Mouse (Mus musculus): ENCODE data around the gene Xrcc4.

Gene Xrcc4

DNA sequence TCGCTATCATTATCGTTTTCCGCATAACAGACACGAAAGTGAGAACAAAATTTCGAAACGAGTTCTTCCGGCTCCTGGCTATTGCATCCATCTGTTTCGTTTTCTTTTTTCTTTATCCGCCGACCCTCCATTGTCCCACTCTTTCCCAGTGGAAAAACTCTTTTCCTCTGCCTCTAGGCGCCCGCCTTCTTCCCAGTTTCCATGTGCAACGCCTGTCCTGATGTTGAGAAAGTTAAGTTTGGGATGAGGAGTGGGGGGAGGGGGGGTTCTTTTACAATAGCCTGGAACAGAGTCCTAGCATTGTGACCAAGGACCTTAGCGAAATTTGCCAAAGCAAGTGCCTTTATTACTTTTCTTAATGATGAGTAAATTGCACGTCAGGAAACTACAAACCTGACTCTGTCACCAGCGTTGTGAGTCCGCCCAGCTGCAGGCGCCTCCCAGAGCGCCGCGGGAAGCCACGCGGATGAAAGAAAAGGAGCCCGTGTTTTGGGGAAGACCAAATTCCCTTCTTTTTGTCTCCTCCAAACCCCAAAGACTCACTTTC lies 349.6 kb downstream of the Xrcc4 start:
- peak; percentile 4 for DNase-seq (ENCODE audit: low read depth, low spot score)

DNA sequence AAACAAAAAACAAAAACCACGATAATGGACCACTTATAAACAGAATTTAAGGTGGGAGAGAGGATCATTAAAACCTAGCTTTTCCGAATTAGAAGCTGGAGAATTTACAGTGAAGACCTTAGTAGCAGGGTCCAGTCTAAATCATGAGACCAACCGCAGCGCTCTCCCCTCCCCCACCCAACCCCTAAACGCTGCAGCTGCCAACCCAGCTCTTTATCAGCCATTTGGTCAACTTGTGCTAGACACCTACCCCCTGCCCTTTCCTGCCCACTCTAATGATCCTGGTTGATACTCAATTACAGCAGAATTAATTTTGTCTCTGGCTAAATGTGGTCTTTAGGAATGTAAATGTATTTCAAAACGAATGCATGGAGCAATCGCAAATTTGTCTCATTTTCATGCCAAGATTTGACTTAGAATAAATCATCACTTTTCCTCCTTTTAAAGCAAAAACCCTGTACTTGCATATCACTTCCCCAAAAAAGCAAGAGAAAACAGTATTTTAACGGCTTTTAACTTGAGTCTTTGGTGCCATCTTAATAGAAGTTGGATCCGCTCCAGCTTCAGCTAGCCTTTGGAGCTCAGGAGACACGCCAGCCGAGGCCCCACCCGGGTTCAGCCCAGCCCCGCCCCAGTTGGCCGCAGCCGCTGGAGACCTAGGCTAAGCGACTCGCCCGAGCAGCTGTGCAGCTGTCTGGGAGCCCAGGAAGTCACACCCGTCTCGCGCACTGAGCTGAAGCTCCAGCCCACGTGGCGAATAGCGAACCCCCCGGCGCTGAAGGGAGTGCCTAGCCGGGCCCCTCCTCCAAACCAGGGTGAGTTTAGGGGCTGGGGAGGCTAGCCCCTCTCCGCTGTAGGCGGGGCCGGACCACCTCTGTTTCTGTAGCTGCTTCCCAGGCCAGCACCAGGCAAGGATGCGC lies 350.4 kb downstream of the Xrcc4 start:
- DNase-seq (ENCODE audit: low read depth, low spot score) = peak; percentile 34

GRCm38 (mm10) chr13:89738275-89738674 lies 351.1 kb downstream of the Xrcc4 start:
- no peak for DNase-seq (ENCODE audit: low read depth, low spot score)

GRCm38 (mm10) chr13:89735111-89735510 lies 354.3 kb downstream of the Xrcc4 start:
- DNase-seq (ENCODE audit: low read depth, low spot score) = no peak

- no peak for DNase-seq (ENCODE audit: low read depth, low spot score)
These were observed 362.9 kb downstream of the Xrcc4 start for GRCm38 (mm10) chr13:89726492-89726891.
